Mouse (Mus musculus): ENCODE results near the gene Naip6. TPM values are rescaled to one million over a fixed set of nuclear protein-coding genes. Genes with fewer than 3 reads are reported as not detected.

The Naip6 gene
- total RNA-seq, 2 experiments from 2014 or later, result 0.15 to 0.24 TPM

Other genes with a start within 250 kb of the Naip6 start
- 10 to 100 TPM; 23.9 to 29.5 TPM for gene Bdp1, start 213.6 kb downstream of the Naip6 start, total RNA-seq (2021)
- gene Serf1, start 209.7 kb downstream of the Naip6 start, total RNA-seq (2021), result 10 to 100 TPM; 17.5 to 20.0 TPM
- 10 to 100 TPM; 21.6 to 23.5 TPM for gene Smn1, start 192.8 kb downstream of the Naip6 start, total RNA-seq (2021)
- gene Naip2, start 115.6 kb downstream of the Naip6 start, total RNA-seq (2021), result under 1 TPM; 0.22 to 0.47 TPM
- gene Naip5, start 71.4 kb downstream of the Naip6 start, total RNA-seq (2021), result under 1 TPM; 0.07 to 0.27 TPM
- under 1 TPM in 1 of 2 experiments, not detected in 1; 0.07 TPM for gene Naip1, start 135.2 kb upstream of the Naip6 start, total RNA-seq (2021)
- 10 to 100 TPM; 22.6 to 25.2 TPM for gene Gtf2h2, start 174.9 kb upstream of the Naip6 start, total RNA-seq (2021)
- gene Ocln, start 235.0 kb upstream of the Naip6 start, total RNA-seq (2021), result 1 to 10 TPM in 1 of 2 experiments, under 1 TPM in 1; 0.94 to 1.2 TPM

All from heart, postnatal 10 days (tissue).